Mouse (Mus musculus) limb, embryonic 13.5 days (tissue): Measurements from ENCODE around the gene Tuba3a. TPM values are rescaled to one million over a fixed set of nuclear protein-coding genes. Genes with fewer than 3 reads are reported as not detected.

ENCODE experiments used
- ATAC-seq: fragments of 200-750 bp; cut with Nextera tagmentation; 2 replicates; pipeline ENCODE4 v1.8.0; 2017; ENCODE audit warnings: low read depth, moderate number of reproducible peaks, moderate TSS enrichment; ENCODE audit not compliant: low FRiP score
- H3K27ac ChIP-seq: fragments of 300-500 bp; sonication (generic); 2 replicates; pipeline ENCODE4 v1.5.1; 2015; ENCODE audit warnings: inconsistent platforms, mild to moderate bottlenecking, moderate library complexity
- H3K27me3 ChIP-seq: fragments of 300-500 bp; sonication (generic); 2 replicates; pipeline ENCODE4 v1.6.1; 2015; ENCODE audit warnings: mild to moderate bottlenecking, inconsistent platforms
- H3K36me3 ChIP-seq: fragments of 300-500 bp; sonication (generic); 2 replicates; pipeline ENCODE4 v1.6.1; 2015; ENCODE audit warnings: inconsistent platforms, mild to moderate bottlenecking, moderate library complexity
- H3K4me1 ChIP-seq: fragments of 300-500 bp; sonication (generic); 2 replicates; pipeline ENCODE4 v1.6.1; 2015; ENCODE audit warnings: inconsistent platforms
- H3K4me2 ChIP-seq: fragments of 300-500 bp; sonication (generic); replicated peaks from 2 replicates; pipeline ENCODE4 v1.6.1; 2015; ENCODE audit warnings: inconsistent platforms, mild to moderate bottlenecking, moderate library complexity
- H3K4me3 ChIP-seq: fragments of 300-500 bp; sonication (generic); 2 replicates; pipeline ENCODE4 v1.5.1; 2015; ENCODE audit warnings: moderate library complexity, mild to moderate bottlenecking, inconsistent platforms
- H3K9ac ChIP-seq: fragments of 300-500 bp; sonication (generic); 2 replicates; pipeline ENCODE4 v1.6.1; 2015; ENCODE audit warnings: mild to moderate bottlenecking, inconsistent platforms
- H3K9me3 ChIP-seq: fragments of 300-500 bp; sonication (generic); 2 replicates; pipeline ENCODE4 v1.6.1; 2016; ENCODE audit warnings: inconsistent platforms
- WGBS: fragments of 180-500 bp; shearing (Covaris S2); methylation state at CpG from one replicate; pipeline ENCODE4 v1.1.7; 2015; 5-methylcytosine and 5-hydroxymethylcytosine counted together
- microRNA-seq: library from miRNA; unstranded; fragments of <30 nt; microRNA quantifications from one replicate; pipeline ENCODE4, GENCODE M21; 2016
- polyA plus RNA-seq: library from polyadenylated mRNA; unstranded; fragments of >200 nt; fragmentation: Nextera tagmentation; extraction: Ambion mirVana; gene quantifications from 2 replicates; pipeline ENCODE4 v1.2.1, GENCODE M21; 2015

The Tuba3a gene
- polyA plus RNA-seq, 1 experiment from 2014 or later = 0.80 TPM

GRCm38 (mm10) chr6:125236341-125236740 lies 49.5 kb downstream of the Tuba3a start:
- H3K27me3 ChIP-seq = no peaks in the 10 kb centered on the region
- WGBS = 76% methylated on average over 6 of the region's 6 CpGs
- no peaks in the 10 kb centered on the region for H3K36me3 ChIP-seq
- H3K9me3 ChIP-seq = no peaks in the 10 kb centered on the region
- no peak overlapping the region for H3K4me2 ChIP-seq
- no peak for ATAC-seq
- H3K9ac ChIP-seq = no peak overlapping the region
- H3K4me1 ChIP-seq = peaks cover 19% of the 10 kb centered on the region
- H3K4me3 ChIP-seq = no peak overlapping the region
- H3K27ac ChIP-seq = no peak overlapping the region

- WGBS = 64% methylated on average over 5 of the region's 5 CpGs
- H3K36me3 ChIP-seq = no peaks in the 10 kb centered on the region
- no peak overlapping the region for H3K27ac ChIP-seq
- no peak overlapping the region for H3K9ac ChIP-seq
- no peaks in the 10 kb centered on the region for H3K27me3 ChIP-seq
- H3K4me3 ChIP-seq = no peak overlapping the region
- peaks cover 28% of the 10 kb centered on the region for H3K4me1 ChIP-seq
- ATAC-seq = peak; percentile 51
- H3K9me3 ChIP-seq = no peaks in the 10 kb centered on the region
- no peak overlapping the region for H3K4me2 ChIP-seq
Measured at GRCm38 (mm10) chr6:125234520-125234828, 51.4 kb downstream of the Tuba3a start.

- Histone ChIP-seq H3K4me1 (peaks cover 28% of the 10 kb centered on the region), H3K9me3 (no peaks in the 10 kb centered on the region), H3K4me2 (no peak overlapping the region), H3K27ac (no peak overlapping the region), H3K36me3 (no peaks in the 10 kb centered on the region), H3K9ac (no peak overlapping the region), H3K4me3 (no peak overlapping the region), H3K27me3 (no peaks in the 10 kb centered on the region)
- WGBS = 53% methylated on average over 7 of the region's 7 CpGs
- ATAC-seq = no peak
Measured at GRCm38 (mm10) chr6:125233816-125234519, 51.9 kb downstream of the Tuba3a start.

GRCm38 (mm10) chr6:125232516-125232915 lies 53.3 kb downstream of the Tuba3a start:
- Histone ChIP-seq H3K9ac (no peak overlapping the region), H3K4me2 (peak overlapping the region; percentile 91; the same call in 1 of the 2 replicates), H3K36me3 (no peaks in the 10 kb centered on the region), H3K27me3 (no peaks in the 10 kb centered on the region), H3K9me3 (no peaks in the 10 kb centered on the region), H3K4me1 (peaks cover 28% of the 10 kb centered on the region), H3K4me3 (no peak overlapping the region), H3K27ac (no peak overlapping the region)
- no peak for ATAC-seq
- WGBS = 82% methylated on average over 6 of the region's 6 CpGs

GRCm38 (mm10) chr6:125232045-125232437 lies 53.8 kb downstream of the Tuba3a start:
- Histone ChIP-seq H3K27ac (no peak overlapping the region), H3K4me3 (peak overlapping the region; percentile 50), H3K9me3 (no peaks in the 10 kb centered on the region), H3K36me3 (no peaks in the 10 kb centered on the region), H3K27me3 (no peaks in the 10 kb centered on the region), H3K9ac (peak overlapping the region; percentile 74), H3K4me2 (peak overlapping the region; percentile 91), H3K4me1 (peaks cover 28% of the 10 kb centered on the region)
- WGBS = 51% methylated on average over 4 of the region's 4 CpGs
- no peak for ATAC-seq

- WGBS = 8% methylated on average over 16 of the region's 16 CpGs
- H3K27ac ChIP-seq = peak within 1 kb of the TSS; percentile 40; the same call in 1 of the 2 replicates
- peak; percentile 57 for ATAC-seq
Measured at GRCm38 (mm10) chr6:125231117-125232044, 54.5 kb downstream of the Tuba3a start, which contains the start of gene Tapbpl. TSS of gene Tapbpl (minus strand) at chr6:125231860.

GRCm38 (mm10) chr6:125230571-125230970 lies 55.3 kb downstream of the Tuba3a start:
- H3K9ac ChIP-seq = no peak overlapping the region
- H3K9me3 ChIP-seq = no peaks in the 10 kb centered on the region
- 66% methylated on average over 9 of the region's 9 CpGs for WGBS
- H3K27me3 ChIP-seq = no peaks in the 10 kb centered on the region
- H3K4me2 ChIP-seq = peak overlapping the region; percentile 91
- no peaks in the 10 kb centered on the region; the same call in 1 of the 2 replicates for H3K36me3 ChIP-seq
- H3K4me3 ChIP-seq = no peak overlapping the region
- ATAC-seq = no peak
- H3K27ac ChIP-seq = no peak overlapping the region
- H3K4me1 ChIP-seq = peaks cover 28% of the 10 kb centered on the region

More at GRCm38 (mm10) chr6:125231117-125232044, 54.5 kb downstream of the Tuba3a start, which contains the start of gene Tapbpl:
- Histone ChIP-seq H3K4me2 (peak within 1 kb of the TSS; percentile 91), H3K27me3 (no peaks in the 10 kb centered on the region), H3K4me3 (peak within 1 kb of the TSS; percentile 50), H3K9ac (peak within 1 kb of the TSS; percentile 74), H3K4me1 (peaks cover 28% of the 10 kb centered on the region), H3K36me3 (no peaks in the 10 kb centered on the region), H3K9me3 (no peaks in the 10 kb centered on the region)

Small RNA genes lying within 50 kb of the gene (microRNA-seq; reads per million reads assigned to microRNA genes)
- not detected for gene Mir8113

Other genes starting within 250 kb of the Tuba3a start
- gene Ing4, start 246.3 kb downstream of the Tuba3a start, polyA plus RNA-seq = 183 and 190 TPM in 2 replicates
- gene Acrbp, start 236.4 kb downstream of the Tuba3a start, polyA plus RNA-seq = 16.5 and 19.2 TPM in 2 replicates
- gene Lpar5, start 218.1 kb downstream of the Tuba3a start, polyA plus RNA-seq = 0.45 and 0.80 TPM in 2 replicates
- 86.8 and 93.4 TPM in 2 replicates for gene Chd4, start 190.1 kb downstream of the Tuba3a start, polyA plus RNA-seq
- gene Nop2, start 154.1 kb downstream of the Tuba3a start, polyA plus RNA-seq = 65.6 and 67.1 TPM in 2 replicates
- gene Iffo1, start 140.8 kb downstream of the Tuba3a start, polyA plus RNA-seq = 31.5 and 33.1 TPM in 2 replicates
- 1,893 and 1,983 TPM in 2 replicates for gene Gapdh, start 119.6 kb downstream of the Tuba3a start, polyA plus RNA-seq
- gene Ncapd2, start 94.3 kb downstream of the Tuba3a start, polyA plus RNA-seq = 146 and 148 TPM in 2 replicates
- 212 and 213 TPM in 2 replicates for gene Mrpl51, start 94.2 kb downstream of the Tuba3a start, polyA plus RNA-seq
- 6.1 and 7.0 TPM in 2 replicates for gene Vamp1, start 70.5 kb downstream of the Tuba3a start, polyA plus RNA-seq
- gene Tapbpl, start 54.2 kb downstream of the Tuba3a start, polyA plus RNA-seq = 3.1 and 3.2 TPM in 2 replicates
- gene Cd27, start 49.0 kb downstream of the Tuba3a start, polyA plus RNA-seq = 2.5 and 3.8 TPM in 2 replicates
- 45.1 and 46.2 TPM in 2 replicates for gene Ltbr, start 27.8 kb upstream of the Tuba3a start, polyA plus RNA-seq
- 1.1 and 1.4 TPM in 2 replicates for gene Scnn1a, start 34.6 kb upstream of the Tuba3a start, polyA plus RNA-seq
- gene Tnfrsf1a, start 63.3 kb upstream of the Tuba3a start, polyA plus RNA-seq = 68.7 and 71.4 TPM in 2 replicates
- 0.67 and 0.86 TPM in 2 replicates for gene Plekhg6, start 94.8 kb upstream of the Tuba3a start, polyA plus RNA-seq
- gene Cd9, start 208.7 kb upstream of the Tuba3a start, polyA plus RNA-seq = 157 and 174 TPM in 2 replicates